Mouse (Mus musculus) brain, embryonic 14.5 days (tissue): ENCODE results near the gene Mipep.

Experiments used
- CTCF ChIP-seq: fragments of 200-500 bp; IDR thresholded peaks from 2 replicates; pipeline ENCODE4 v1.5.1; 2012; ENCODE audit warnings: inconsistent platforms, mild to moderate bottlenecking, moderate library complexity, borderline replicate concordance; ENCODE audit not compliant: insufficient read depth, insufficient read length; ENCODE audit errors: extremely low read depth
- POLR2A ChIP-seq: fragments of 200-500 bp; IDR thresholded peaks from 2 replicates; pipeline ENCODE4 v1.6.1; 2012; ENCODE audit warnings: mild to moderate bottlenecking, inconsistent platforms, borderline replicate concordance; ENCODE audit not compliant: poor library complexity, insufficient read depth, insufficient read length, severe bottlenecking; ENCODE audit errors: extremely low read depth

GRCm38 (mm10) chr14:60747154-60747870 lies 37.1 kb upstream of the Mipep start:
- no peak for TF ChIP-seq CTCF
- no peak for TF ChIP-seq POLR2A
